Mouse (Mus musculus): ENCODE data around the gene Ifna5. TPM values are rescaled to one million over a fixed set of nuclear protein-coding genes. Genes with fewer than 3 reads are reported as not detected.

Gene Ifna5
- polyA plus RNA-seq, 1 experiment from 2014 or later: not detected

- no peaks in the 10 kb centered on the region for H3K36me3 ChIP-seq
- no peak overlapping the region for H3K9ac ChIP-seq (replicated peaks)
- peak overlapping the region; percentile 54 for H3K4me3 ChIP-seq
- H3K27me3 ChIP-seq: peaks cover 32% of the 10 kb centered on the region
- H3K4me1 ChIP-seq: peaks cover 11% of the 10 kb centered on the region
- peak; percentile 45 for ATAC-seq (ENCODE audit: low FRiP score, low read depth)
- H3K9me3 ChIP-seq: no peaks in the 10 kb centered on the region
- H3K27ac ChIP-seq (replicated peaks): no peak overlapping the region
- WGBS: 2% methylated on average over 7 of the region's 8 CpGs
- H3K4me2 ChIP-seq (replicated peaks): peak overlapping the region; percentile 95
Observed at GRCm38 (mm10) chr4:88867366-88867925, 32.1 kb downstream of the Ifna5 start.

DNA sequence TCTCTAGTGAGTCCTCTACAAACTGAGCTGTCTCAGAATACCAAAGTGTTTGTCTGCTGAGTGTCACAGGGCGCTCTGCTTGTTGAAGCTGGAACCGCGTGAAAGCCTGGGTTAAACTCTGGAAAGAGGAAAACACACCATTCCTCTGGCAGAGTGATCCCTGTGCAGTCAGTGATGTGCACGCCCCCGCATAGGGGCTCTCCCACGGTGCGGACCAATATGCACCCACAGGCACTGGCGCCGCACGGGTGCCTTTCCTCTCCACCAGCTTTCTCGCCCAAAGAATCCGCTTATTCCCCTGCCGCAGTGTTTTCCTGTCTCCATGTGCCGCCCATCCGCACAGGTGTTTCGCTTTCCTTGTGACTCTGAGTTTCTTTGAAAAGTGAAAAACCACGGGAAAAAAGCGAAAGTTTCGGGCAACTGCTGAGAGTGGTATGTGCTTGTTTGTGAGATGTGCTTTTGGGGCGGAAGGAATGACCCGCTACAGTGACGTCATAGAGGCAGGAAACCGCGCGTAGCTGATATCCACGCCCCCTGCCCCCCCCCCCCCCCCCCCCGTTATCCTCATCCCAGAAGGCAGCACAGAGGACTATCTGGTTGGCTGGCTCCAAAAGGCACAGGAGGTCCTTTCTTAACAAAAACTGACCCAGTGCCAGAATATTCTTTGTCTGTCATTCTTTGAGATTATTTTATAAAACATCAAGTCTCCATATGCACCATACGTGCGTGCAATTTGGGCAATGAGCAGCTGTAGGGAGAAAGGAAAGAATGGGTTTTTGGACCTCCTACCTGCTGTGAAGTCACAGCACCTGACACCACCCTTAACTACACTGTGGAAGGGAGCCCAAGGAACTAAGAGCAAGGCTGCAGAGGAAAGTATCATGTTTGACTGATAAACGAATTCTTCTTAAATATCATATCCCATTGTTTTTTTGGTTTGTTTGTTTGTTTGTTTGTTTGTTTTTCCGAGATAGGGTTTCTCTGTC is 32.9 kb downstream of the Ifna5 start:
- ATAC-seq (ENCODE audit: low FRiP score, low read depth): peak; percentile 74
- 9% methylated on average over 27 of the region's 31 CpGs for WGBS
- Histone ChIP-seq H3K9ac (replicated peaks) (peak overlapping the region; percentile 59), H3K4me3 (peak overlapping the region; percentile 54), H3K4me1 (peaks cover 9% of the 10 kb centered on the region), H3K9me3 (no peaks in the 10 kb centered on the region), H3K27me3 (peaks cover 25% of the 10 kb centered on the region), H3K27ac (replicated peaks) (no peak overlapping the region), H3K4me2 (replicated peaks) (peak overlapping the region; percentile 95), H3K36me3 (no peaks in the 10 kb centered on the region)

DNA sequence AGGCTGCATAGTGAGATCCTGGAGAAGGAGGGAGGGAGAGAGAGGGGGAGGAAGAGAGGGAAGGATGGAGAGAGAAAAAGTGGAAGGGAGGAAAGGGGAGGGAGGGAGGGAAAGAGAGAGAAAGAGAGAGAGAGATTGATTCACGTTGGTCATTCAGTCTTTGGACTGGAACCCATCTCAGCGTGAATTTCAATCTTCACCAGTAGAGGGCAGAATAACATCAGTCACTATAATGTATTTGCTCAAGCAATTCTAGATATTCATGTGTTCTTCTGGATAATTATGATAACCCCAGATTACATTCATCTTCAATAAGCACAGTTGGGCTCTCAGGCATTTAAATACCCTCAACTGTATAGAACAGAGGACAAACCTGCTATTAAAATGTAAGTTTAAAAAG is 37.4 kb downstream of the Ifna5 start:
- 0% methylated on average over 2 of the region's 2 CpGs for WGBS
- no peak overlapping the region for H3K4me2 ChIP-seq (replicated peaks)
- H3K36me3 ChIP-seq: no peaks in the 10 kb centered on the region
- H3K9me3 ChIP-seq: no peaks in the 10 kb centered on the region
- peaks cover 6% of the 10 kb centered on the region; the same call in 1 of the 2 replicates for H3K4me1 ChIP-seq
- H3K27me3 ChIP-seq: peaks cover 5% of the 10 kb centered on the region
- no peak overlapping the region for H3K9ac ChIP-seq (replicated peaks)
- ATAC-seq (ENCODE audit: low FRiP score, low read depth): no peak
- H3K4me3 ChIP-seq: no peak overlapping the region
- no peak overlapping the region for H3K27ac ChIP-seq (replicated peaks)

- Histone ChIP-seq H3K4me3 (no peak overlapping the region), H3K4me1 (no peaks in the 10 kb centered on the region), H3K9me3 (no peaks in the 10 kb centered on the region), H3K9ac (replicated peaks) (no peak overlapping the region), H3K27ac (replicated peaks) (no peak overlapping the region), H3K27me3 (no peaks in the 10 kb centered on the region), H3K36me3 (no peaks in the 10 kb centered on the region), H3K4me2 (replicated peaks) (no peak overlapping the region)
- ATAC-seq (ENCODE audit: low FRiP score, low read depth): no peak
- 73% methylated on average over 4 of the region's 4 CpGs for WGBS
Observed at GRCm38 (mm10) chr4:88875435-88876095, 40.2 kb downstream of the Ifna5 start.

- Histone ChIP-seq H3K36me3 (no peaks in the 10 kb centered on the region), H3K9me3 (no peaks in the 10 kb centered on the region), H3K9ac (replicated peaks) (no peak overlapping the region), H3K27ac (replicated peaks) (no peak overlapping the region), H3K27me3 (no peaks in the 10 kb centered on the region), H3K4me2 (replicated peaks) (no peak overlapping the region), H3K4me1 (no peaks in the 10 kb centered on the region), H3K4me3 (no peak overlapping the region)
- WGBS: 86% methylated on average over 4 of the region's 4 CpGs
- no peak for ATAC-seq (ENCODE audit: low FRiP score, low read depth)
Observed at GRCm38 (mm10) chr4:88876520-88876919, 41.2 kb downstream of the Ifna5 start.

GRCm38 (mm10) chr4:88878246-88878645 is 42.9 kb downstream of the Ifna5 start:
- Histone ChIP-seq H3K9ac (replicated peaks) (no peak overlapping the region), H3K4me1 (no peaks in the 10 kb centered on the region), H3K4me2 (replicated peaks) (no peak overlapping the region), H3K36me3 (no peaks in the 10 kb centered on the region), H3K9me3 (no peaks in the 10 kb centered on the region), H3K4me3 (no peak overlapping the region), H3K27ac (replicated peaks) (no peak overlapping the region), H3K27me3 (no peaks in the 10 kb centered on the region)
- 51% methylated on average over 10 of the region's 10 CpGs for WGBS
- no peak for ATAC-seq (ENCODE audit: low FRiP score, low read depth)

DNA sequence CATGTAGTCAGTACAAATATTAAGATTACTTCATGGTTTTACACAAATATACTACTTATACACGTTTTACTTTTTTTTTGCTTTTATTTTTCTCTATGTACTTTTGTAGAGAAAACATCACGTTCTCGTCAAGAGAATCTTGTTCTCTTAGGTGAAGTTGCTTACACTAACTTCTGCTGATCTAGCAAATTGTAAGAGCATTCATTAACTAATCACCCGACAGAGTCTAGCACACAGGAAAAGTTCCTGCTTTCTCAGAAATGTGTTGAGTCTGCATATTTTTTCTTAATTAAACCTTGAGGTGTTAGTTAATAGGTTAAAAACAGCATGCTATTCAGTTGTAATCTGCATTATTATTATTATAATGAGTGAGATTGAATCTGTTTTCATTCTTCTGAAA is 43.4 kb downstream of the Ifna5 start:
- WGBS: 83% methylated on average over 4 of the region's 4 CpGs

GRCm38 (mm10) chr4:88880101-88880500 is 44.8 kb downstream of the Ifna5 start, which contains the start of gene Ifne:
Gene Ifne, minus strand, starts transcription at chr4:88880201.
- Histone ChIP-seq H3K27ac (replicated peaks) (no peak within 1 kb of the TSS), H3K36me3 (no peaks in the 10 kb centered on the region), H3K27me3 (no peaks in the 10 kb centered on the region), H3K9ac (replicated peaks) (no peak within 1 kb of the TSS), H3K9me3 (no peaks in the 10 kb centered on the region), H3K4me1 (no peaks in the 10 kb centered on the region), H3K4me3 (no peak within 1 kb of the TSS), H3K4me2 (replicated peaks) (no peak within 1 kb of the TSS)
- WGBS: 90% methylated on average over 8 of the region's 8 CpGs
- no peak for ATAC-seq (ENCODE audit: low FRiP score, low read depth)

More for the DNA sequence above, 43.4 kb downstream of the Ifna5 start:
- no peaks in the 10 kb centered on the region for H3K36me3 ChIP-seq
- H3K9me3 ChIP-seq: no peaks in the 10 kb centered on the region
- no peaks in the 10 kb centered on the region for H3K4me1 ChIP-seq
- no peaks in the 10 kb centered on the region for H3K27me3 ChIP-seq
- no peak overlapping the region for H3K27ac ChIP-seq (replicated peaks)
- H3K9ac ChIP-seq (replicated peaks): no peak overlapping the region
- no peak for ATAC-seq (ENCODE audit: low FRiP score, low read depth)
- H3K4me2 ChIP-seq (replicated peaks): no peak overlapping the region
- H3K4me3 ChIP-seq: no peak overlapping the region

Other genes starting within 250 kb of the Ifna5 start
- not detected in 2 replicates for gene Ifna9, start 243.1 kb upstream of the Ifna5 start, polyA plus RNA-seq (2016; fragmentation: Nextera tagmentation; extraction: Ambion mirVana)
- not detected in 2 replicates for gene Ifna12, start 232.1 kb upstream of the Ifna5 start, polyA plus RNA-seq (2016; fragmentation: Nextera tagmentation; extraction: Ambion mirVana)
- gene C87499, start 201.1 kb upstream of the Ifna5 start, polyA plus RNA-seq (2016; fragmentation: Nextera tagmentation; extraction: Ambion mirVana): not detected in 2 replicates
- not detected in 2 replicates for gene Ifna13, start 191.1 kb upstream of the Ifna5 start, polyA plus RNA-seq (2016; fragmentation: Nextera tagmentation; extraction: Ambion mirVana)
- not detected in 2 replicates for gene Ifna16, start 158.6 kb upstream of the Ifna5 start, polyA plus RNA-seq (2016; fragmentation: Nextera tagmentation; extraction: Ambion mirVana)
- gene Ifna2, start 151.6 kb upstream of the Ifna5 start, polyA plus RNA-seq (2016; fragmentation: Nextera tagmentation; extraction: Ambion mirVana): not detected in 2 replicates
- not detected in 2 replicates for gene Ifnab, start 144.2 kb upstream of the Ifna5 start, polyA plus RNA-seq (2016; fragmentation: Nextera tagmentation; extraction: Ambion mirVana)
- 1.3 and 2.0 TPM in 2 replicates for gene Gm26566, start 113.7 kb upstream of the Ifna5 start, polyA plus RNA-seq (2016; fragmentation: Nextera tagmentation; extraction: Ambion mirVana)
- gene Klhl9, start 113.1 kb upstream of the Ifna5 start, polyA plus RNA-seq (2016; fragmentation: Nextera tagmentation; extraction: Ambion mirVana): 142 and 153 TPM in 2 replicates
- not detected in 2 replicates for gene Gm13271, start 80.7 kb upstream of the Ifna5 start, polyA plus RNA-seq (2016; fragmentation: Nextera tagmentation; extraction: Ambion mirVana)
- gene Gm13283, start 75.4 kb upstream of the Ifna5 start, polyA plus RNA-seq (2016; fragmentation: Nextera tagmentation; extraction: Ambion mirVana): 0.14 and 0.20 TPM in 2 replicates
- gene Gm13290, start 61.7 kb upstream of the Ifna5 start, polyA plus RNA-seq (2016; fragmentation: Nextera tagmentation; extraction: Ambion mirVana): not detected in 2 replicates
- gene Gm13289, start 58.6 kb upstream of the Ifna5 start, polyA plus RNA-seq (2016; fragmentation: Nextera tagmentation; extraction: Ambion mirVana): not detected in 2 replicates
- gene Gm13272, start 55.7 kb upstream of the Ifna5 start, polyA plus RNA-seq (2016; fragmentation: Nextera tagmentation; extraction: Ambion mirVana): 0.31 TPM in 1 of 2 replicates, not detected in the other
- gene Ifnz, start 53.4 kb upstream of the Ifna5 start, polyA plus RNA-seq (2016; fragmentation: Nextera tagmentation; extraction: Ambion mirVana): 0.37 TPM in 1 of 2 replicates, not detected in the other
- not detected in 2 replicates for gene Gm13276, start 49.8 kb upstream of the Ifna5 start, polyA plus RNA-seq (2016; fragmentation: Nextera tagmentation; extraction: Ambion mirVana)
- gene Gm13277, start 46.9 kb upstream of the Ifna5 start, polyA plus RNA-seq (2016; fragmentation: Nextera tagmentation; extraction: Ambion mirVana): not detected in 2 replicates
- not detected in 2 replicates for gene Gm13278, start 44.0 kb upstream of the Ifna5 start, polyA plus RNA-seq (2016; fragmentation: Nextera tagmentation; extraction: Ambion mirVana)
- not detected in 2 replicates for gene Gm13275, start 41.0 kb upstream of the Ifna5 start, polyA plus RNA-seq (2016; fragmentation: Nextera tagmentation; extraction: Ambion mirVana)
- not detected in 2 replicates for gene Gm13279, start 38.1 kb upstream of the Ifna5 start, polyA plus RNA-seq (2016; fragmentation: Nextera tagmentation; extraction: Ambion mirVana)
- gene Gm13285, start 35.9 kb upstream of the Ifna5 start, polyA plus RNA-seq (2016; fragmentation: Nextera tagmentation; extraction: Ambion mirVana): 0.83 TPM in 1 of 2 replicates, not detected in the other
- not detected in 2 replicates for gene Gm13287, start 32.3 kb upstream of the Ifna5 start, polyA plus RNA-seq (2016; fragmentation: Nextera tagmentation; extraction: Ambion mirVana)
- not detected in 2 replicates for gene Gm13288, start 30.0 kb upstream of the Ifna5 start, polyA plus RNA-seq (2016; fragmentation: Nextera tagmentation; extraction: Ambion mirVana)
- gene Ifna7, start 19.3 kb upstream of the Ifna5 start, polyA plus RNA-seq (2016; fragmentation: Nextera tagmentation; extraction: Ambion mirVana): not detected in 2 replicates
- gene Ifna11, start 15.6 kb upstream of the Ifna5 start, polyA plus RNA-seq (2016; fragmentation: Nextera tagmentation; extraction: Ambion mirVana): not detected in 2 replicates
- gene Ifna6, start 8.1 kb upstream of the Ifna5 start, polyA plus RNA-seq (2016; fragmentation: Nextera tagmentation; extraction: Ambion mirVana): not detected in 2 replicates
- not detected in 2 replicates for gene Ifna4, start 6.3 kb downstream of the Ifna5 start, polyA plus RNA-seq (2016; fragmentation: Nextera tagmentation; extraction: Ambion mirVana)
- gene Ifna1, start 14.6 kb downstream of the Ifna5 start, polyA plus RNA-seq (2016; fragmentation: Nextera tagmentation; extraction: Ambion mirVana): not detected in 2 replicates
- gene Ifne, start 44.7 kb downstream of the Ifna5 start, polyA plus RNA-seq (2016; fragmentation: Nextera tagmentation; extraction: Ambion mirVana): not detected in 2 replicates